Mouse (Mus musculus) liver, embryonic 14.5 days (tissue): ENCODE results near the gene Cnp.

ENCODE experiments used
- CTCF ChIP-seq: IDR thresholded peaks from 2 replicates; pipeline ENCODE4 v1.5.1; 2016; ENCODE audit warnings: antibody characterized with exemption, low read depth, control low read depth
- EP300 ChIP-seq: IDR thresholded peaks from 2 replicates; pipeline ENCODE4 v1.6.1; 2016; ENCODE audit warnings: antibody characterized with exemption, low read depth

GRCm38 (mm10) chr11:100609997-100610680, 35.4 kb downstream of the Cnp start:
- TF ChIP-seq CTCF = no peak
- no peak for TF ChIP-seq EP300
